Mouse (Mus musculus) kidney, adult 8-10 months (tissue): Measurements from ENCODE around the gene Magea8.
"Not testable (repeated sequence)": the region's sequence is repeated elsewhere in the genome, so short reads cannot be mapped to it uniquely, and the experiment has no call there.

ENCODE experiments used
- DNase-seq, 2 experiments: peaks; one replicate each; pipeline ENCODE4 v3.0.0; 2022

Gene Magea8

DNA sequence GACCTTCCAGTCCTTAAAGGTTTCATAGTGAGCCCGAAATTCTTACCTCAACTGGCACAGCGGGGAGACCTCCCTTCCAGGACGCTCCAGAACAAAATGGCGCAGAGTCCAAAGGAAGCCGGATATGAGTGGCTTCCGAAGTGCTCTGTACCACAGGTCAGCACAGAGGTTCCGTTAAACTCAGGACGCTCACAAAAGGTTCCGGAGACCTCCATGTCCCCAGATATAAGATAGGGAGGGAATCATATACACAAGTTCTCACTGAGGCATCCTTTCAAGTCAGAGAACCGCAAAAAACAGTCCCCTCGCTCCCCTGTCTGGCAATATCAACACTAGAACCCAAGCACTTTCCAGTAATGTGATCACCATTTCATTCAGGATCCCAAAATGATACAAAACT lies at the start of gene Magea8:
Gene Magea8, minus strand, starts transcription at position 101 of the 400 bp plus-strand sequence.
- DNase-seq = not testable (repeated sequence)

DNA sequence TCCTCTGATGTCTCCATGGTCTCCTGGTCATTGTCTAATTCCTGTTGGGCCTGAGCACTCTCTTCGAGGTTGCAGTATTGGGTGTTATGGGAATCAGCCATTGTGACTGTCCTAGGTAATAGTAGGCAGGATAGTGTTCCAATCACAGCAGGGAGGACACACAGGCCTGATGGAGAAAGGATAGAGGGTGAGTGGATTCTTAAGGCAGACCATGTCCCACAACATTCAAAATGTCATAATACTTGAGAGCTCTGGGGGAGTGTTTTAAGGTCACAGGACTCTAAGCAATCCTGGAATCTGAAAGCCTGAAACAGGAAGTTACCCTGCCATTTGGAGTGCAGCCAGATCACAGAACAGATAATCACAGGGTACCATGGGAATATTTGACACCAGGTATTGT lies 46.2 kb downstream of the Magea8 start, which contains the start of gene Magea3:
Gene Magea3, minus strand, starts transcription at position 101 of the 400 bp plus-strand sequence.
- not testable (repeated sequence) for DNase-seq

DNA sequence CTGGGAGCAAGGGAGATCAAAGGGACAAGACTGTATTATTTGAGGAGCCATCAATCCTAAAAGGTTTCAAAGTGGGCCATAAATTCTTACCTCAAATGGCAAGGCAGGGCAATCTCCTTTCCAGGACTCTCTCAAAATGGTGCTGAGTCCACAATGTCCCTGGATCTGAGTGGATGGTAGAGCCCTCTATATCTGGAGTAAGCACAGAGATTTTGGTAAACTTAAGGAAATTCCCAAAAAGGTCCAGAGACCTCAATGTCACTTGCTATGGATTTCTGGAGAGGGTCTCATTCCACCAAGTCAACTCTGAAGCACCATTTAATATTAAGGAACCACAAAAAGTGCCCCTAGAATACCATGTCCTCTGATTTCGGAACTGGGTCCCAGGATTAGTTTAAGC lies 59.8 kb downstream of the Magea8 start, which contains the start of gene Magea6:
Gene Magea6, minus strand, starts transcription at position 101 of the 400 bp plus-strand sequence.
- not testable (repeated sequence) for DNase-seq
